Comparison of ENCODE assay signal across 8 mouse cellular contexts in genomic region chr7:105633801-105634135, GRCm38 (mm10). TPM values are rescaled to one million over a fixed set of nuclear protein-coding genes. Genes with fewer than 3 reads are reported as not detected.
DNase-seq lines count a peak whose midpoint lies in the region; ATAC-seq and TF ChIP-seq lines count a peak whose summit lies in the region.

No protein-coding gene starts in this region.

- WGBS in kidney, embryonic 15.5 days = 4% methylated on average over 10 of the region's 10 CpGs
- WGBS in hindbrain, postnatal 0 days = 4% methylated on average over 10 of the region's 10 CpGs
- whole genome bisulfite sequencing in midbrain, embryonic 15.5 days = 4% methylated on average over 10 of the region's 10 CpGs

- no peaks in the 10 kb centered on the region for H3K9me3 ChIP-seq in kidney, embryonic 15.5 days (replicated peaks)
- no peaks in the 10 kb centered on the region for H3K9me3 ChIP-seq in hindbrain, postnatal 0 days (ENCODE audit: low read length)
- no peaks in the 10 kb centered on the region for H3K9me3 ChIP-seq in midbrain, embryonic 15.5 days

- H3K27me3 ChIP-seq in kidney, embryonic 15.5 days = no peaks in the 10 kb centered on the region
- H3K27me3 ChIP-seq in hindbrain, postnatal 0 days (ENCODE audit: insufficient read depth, low read length) = no peaks in the 10 kb centered on the region
- H3K27me3 ChIP-seq in midbrain, embryonic 15.5 days (replicated peaks) = no peaks in the 10 kb centered on the region

- H3K4me1 ChIP-seq in kidney, embryonic 15.5 days = peaks cover 30% of the 10 kb centered on the region
- H3K4me1 ChIP-seq in cortical plate, adult 2 months (ENCODE audit: control insufficient read depth, insufficient read depth, low read length) = peaks cover 5% of the 10 kb centered on the region; the same call in 1 of the 2 replicates
- peaks cover 32% of the 10 kb centered on the region for H3K4me1 ChIP-seq in hindbrain, postnatal 0 days (ENCODE audit: insufficient read depth, low read length)
- peaks cover 43% of the 10 kb centered on the region for H3K4me1 ChIP-seq in midbrain, embryonic 15.5 days

- H3K36me3 ChIP-seq in kidney, embryonic 15.5 days = peaks cover 33% of the 10 kb centered on the region
- H3K36me3 ChIP-seq in hindbrain, postnatal 0 days (ENCODE audit: insufficient read depth, low read length) = peaks cover 25% of the 10 kb centered on the region
- peaks cover 7% of the 10 kb centered on the region; the same call in 1 of the 2 replicates for H3K36me3 ChIP-seq in midbrain, embryonic 15.5 days (replicated peaks)

- no peak for TF ChIP-seq CTCF in cortical plate, adult 2 months (IDR thresholded peaks at IDR 0.05; ENCODE audit: extremely low read depth, insufficient read depth, low read length)
- TF ChIP-seq CTCF in hindbrain, postnatal 0 days (IDR thresholded peaks at IDR 0.05; ENCODE audit: low read depth) = no peak

- peak overlapping the region; percentile 91 for H3K4me3 ChIP-seq in kidney, embryonic 15.5 days (replicated peaks)
- H3K4me3 ChIP-seq in cortical plate, adult 2 months (ENCODE audit: insufficient read depth, low read length) = peak overlapping the region; percentile 96
- H3K4me3 ChIP-seq in hindbrain, postnatal 0 days (ENCODE audit: low read length) = peak overlapping the region; percentile 76
- H3K4me3 ChIP-seq in midbrain, embryonic 15.5 days = peak overlapping the region; percentile 88

- ATAC-seq in kidney, embryonic 15.5 days (replicated peaks; ENCODE audit: low FRiP score) = no peak
- no peak for ATAC-seq in hindbrain, postnatal 0 days
- ATAC-seq in midbrain, embryonic 15.5 days (replicated peaks) = no peak

- H3K27ac ChIP-seq in kidney, embryonic 15.5 days = peak overlapping the region; percentile 74
- 0 out of 2 replicates have a peak overlapping the region, but pooled peaks have one; percentile 1 for H3K27ac ChIP-seq in cortical plate, adult 2 months (ENCODE audit: insufficient read depth, low read length)
- H3K27ac ChIP-seq in hindbrain, postnatal 0 days = peak overlapping the region; percentile 95
- H3K27ac ChIP-seq in midbrain, embryonic 15.5 days = peak overlapping the region; percentile 89

- DNase-seq in kidney, adult 11 months = no peak
- no peak for DNase-seq in hindbrain, postnatal 0 days (ENCODE audit: low spot score)
- DNase-seq in right cerebral cortex, postnatal 4 days = no peak
- DNase-seq in B cell, adult 2 months = no peak
- DNase-seq in embryo, embryonic 9.5 days (ENCODE audit: extremely low spot score) = no peak

- TF ChIP-seq POLR2A in cortical plate, adult 2 months (IDR thresholded peaks at IDR 0.05; ENCODE audit: extremely low read depth, insufficient read depth, low read length) = no peak

- peak overlapping the region; percentile 83 for H3K4me2 ChIP-seq in kidney, embryonic 15.5 days
- H3K4me2 ChIP-seq in hindbrain, postnatal 0 days (ENCODE audit: low read depth, low read length) = peak overlapping the region; percentile 78
- H3K4me2 ChIP-seq in midbrain, embryonic 15.5 days = peak overlapping the region; percentile 82

- H3K9ac ChIP-seq in kidney, embryonic 15.5 days = peak overlapping the region; percentile 87
- peak overlapping the region; percentile 89 for H3K9ac ChIP-seq in hindbrain, postnatal 0 days (replicated peaks; ENCODE audit: low read length)
- H3K9ac ChIP-seq in midbrain, embryonic 15.5 days = peak overlapping the region; percentile 96

RNA-seq across cellular contexts. Expression of gene Trim3, which starts 0.4 kb away (rescaled TPM):
- 28.4 and 37.2 TPM in 2 replicates for polyA plus RNA-seq in kidney, embryonic 15.5 days (2015; fragmentation: Nextera tagmentation; extraction: Ambion mirVana)
- 152 and 176 TPM in 2 replicates for polyA plus RNA-seq in cortical plate, adult 2 months (2012; rRNA removed)
- 169 and 174 TPM in 2 replicates for total RNA-seq in hindbrain, postnatal 0 days (2014; rRNA removed)
- polyA plus RNA-seq in hindbrain, postnatal 0 days (2015; fragmentation: Nextera tagmentation; extraction: Ambion mirVana) = 97.9 and 106 TPM in 2 replicates
- 106 and 107 TPM in 2 replicates for polyA plus RNA-seq in midbrain, embryonic 15.5 days (2015; fragmentation: Nextera tagmentation; extraction: Ambion mirVana)

RNA-seq across cellular contexts. Expression of gene Timm10b, which starts 6.1 kb away (rescaled TPM):
- 184 and 195 TPM in 2 replicates for polyA plus RNA-seq in kidney, embryonic 15.5 days (2015; fragmentation: Nextera tagmentation; extraction: Ambion mirVana)
- 123 and 138 TPM in 2 replicates for polyA plus RNA-seq in cortical plate, adult 2 months (2012; rRNA removed)
- total RNA-seq in hindbrain, postnatal 0 days (2014; rRNA removed) = 49.6 and 63.9 TPM in 2 replicates
- 179 and 181 TPM in 2 replicates for polyA plus RNA-seq in hindbrain, postnatal 0 days (2015; fragmentation: Nextera tagmentation; extraction: Ambion mirVana)
- polyA plus RNA-seq in midbrain, embryonic 15.5 days (2015; fragmentation: Nextera tagmentation; extraction: Ambion mirVana) = 127 and 140 TPM in 2 replicates

RNA-seq across cellular contexts. Expression of gene Arfip2, which starts 6.4 kb away (rescaled TPM):
- polyA plus RNA-seq in kidney, embryonic 15.5 days (2015; fragmentation: Nextera tagmentation; extraction: Ambion mirVana) = 81.6 and 88.2 TPM in 2 replicates
- 122 and 127 TPM in 2 replicates for polyA plus RNA-seq in cortical plate, adult 2 months (2012; rRNA removed)
- total RNA-seq in hindbrain, postnatal 0 days (2014; rRNA removed) = 67.5 and 103 TPM in 2 replicates
- 82.5 and 82.8 TPM in 2 replicates for polyA plus RNA-seq in hindbrain, postnatal 0 days (2015; fragmentation: Nextera tagmentation; extraction: Ambion mirVana)
- polyA plus RNA-seq in midbrain, embryonic 15.5 days (2015; fragmentation: Nextera tagmentation; extraction: Ambion mirVana) = 86.7 and 96.9 TPM in 2 replicates

RNA-seq across cellular contexts. Expression of gene Gm45799, which starts 6.6 kb away (rescaled TPM):
- polyA plus RNA-seq in kidney, embryonic 15.5 days (2015; fragmentation: Nextera tagmentation; extraction: Ambion mirVana) = 15.1 and 25.1 TPM in 2 replicates
- 56.6 and 57.3 TPM in 2 replicates for polyA plus RNA-seq in cortical plate, adult 2 months (2012; rRNA removed)
- 16.1 and 51.9 TPM in 2 replicates for total RNA-seq in hindbrain, postnatal 0 days (2014; rRNA removed)
- polyA plus RNA-seq in hindbrain, postnatal 0 days (2015; fragmentation: Nextera tagmentation; extraction: Ambion mirVana) = 25.1 and 33.3 TPM in 2 replicates
- 12.8 and 18.7 TPM in 2 replicates for polyA plus RNA-seq in midbrain, embryonic 15.5 days (2015; fragmentation: Nextera tagmentation; extraction: Ambion mirVana)

RNA-seq across cellular contexts. Expression of gene Dnhd1, which starts 16.9 kb away (rescaled TPM):
- 0.76 and 1.9 TPM in 2 replicates for polyA plus RNA-seq in kidney, embryonic 15.5 days (2015; fragmentation: Nextera tagmentation; extraction: Ambion mirVana)
- polyA plus RNA-seq in cortical plate, adult 2 months (2012; rRNA removed) = 7.9 and 8.0 TPM in 2 replicates
- total RNA-seq in hindbrain, postnatal 0 days (2014; rRNA removed) = 2.9 and 5.4 TPM in 2 replicates
- 0.67 and 1.0 TPM in 2 replicates for polyA plus RNA-seq in hindbrain, postnatal 0 days (2015; fragmentation: Nextera tagmentation; extraction: Ambion mirVana)
- 1.00 and 2.7 TPM in 2 replicates for polyA plus RNA-seq in midbrain, embryonic 15.5 days (2015; fragmentation: Nextera tagmentation; extraction: Ambion mirVana)

Comparison
In these comparisons a context has a peak if more than half of its experiments do, and no peak if none do; other contexts are left out.
1. H3K27ac ChIP-seq: peak in every context shown above with its lines; median percentile 95 in hindbrain, postnatal 0 days; 89 in midbrain, embryonic 15.5 days; 74 in kidney, embryonic 15.5 days; 1 in cortical plate, adult 2 months.